In the genomic region with DNA sequence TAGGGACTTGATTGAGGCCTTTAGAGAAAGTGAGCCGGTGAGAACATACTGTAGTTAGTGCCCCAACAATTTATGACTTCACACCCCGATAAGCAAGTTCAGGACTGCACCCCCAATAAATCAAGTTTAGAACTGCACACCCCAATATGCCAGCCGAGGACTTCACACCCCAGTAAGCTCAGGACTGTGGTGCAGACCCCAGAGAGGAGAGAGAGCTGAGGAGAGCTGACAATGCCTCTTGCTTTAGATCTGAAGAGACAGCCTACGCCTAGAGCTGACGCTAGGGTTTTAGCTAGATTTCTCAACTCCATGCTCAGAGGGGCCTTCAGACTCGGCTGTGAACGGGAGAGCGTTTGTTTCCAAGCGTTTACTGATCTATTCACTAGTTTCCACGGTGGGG, we compare ENCODE assay signal across 21 mouse cellular contexts. TPM values are rescaled to one million over a fixed set of nuclear protein-coding genes. Genes with fewer than 3 reads are reported as not detected.
DNase-seq lines count a peak whose midpoint lies in the region; ATAC-seq and TF ChIP-seq lines count a peak whose summit lies in the region.
"Had no signal": no experiment of that assay in that cellular context is flagged by ENCODE, and none has a peak within 500 bp of the region (broad histone marks: within the 10 kb centered on the region; RNA-seq: fewer than 3 reads in every experiment).

No protein-coding gene starts in this region.

- H3K27me3 ChIP-seq in kidney, adult 2 months (replicated peaks; ENCODE audit: control insufficient read depth, insufficient read depth, low read length) = no peaks in the 10 kb centered on the region; the same call in 1 of the 2 replicates
- H3K27me3 ChIP-seq in kidney, postnatal 0 days (ENCODE audit: insufficient read depth, low read length) = no peaks in the 10 kb centered on the region
- H3K27me3 ChIP-seq in stomach, embryonic 15.5 days (replicated peaks) = no peaks in the 10 kb centered on the region
- H3K27me3 ChIP-seq: CH12.LX; embryonic facial prominence, embryonic 12.5 days; forebrain, embryonic 15.5 days had no signal

- peak overlapping the region; percentile 98 for H3K27ac ChIP-seq in kidney, adult 2 months (ENCODE audit: insufficient read depth, low read depth, low read length)
- H3K27ac ChIP-seq in kidney, postnatal 0 days = peak overlapping the region; percentile 70; the same call in 1 of the 2 replicates
- peak overlapping the region; percentile 31; the same call in 1 of the 2 replicates for H3K27ac ChIP-seq in stomach, embryonic 15.5 days
- H3K27ac ChIP-seq: embryonic facial prominence, embryonic 12.5 days; forebrain, embryonic 15.5 days; heart, embryonic 13.5 days had no signal

- peaks cover 3% of the 10 kb centered on the region; the same call in 1 of the 2 replicates for H3K4me1 ChIP-seq in kidney, adult 2 months (ENCODE audit: control insufficient read depth, insufficient read depth, low read length)
- H3K4me1 ChIP-seq in kidney, postnatal 0 days (replicated peaks; ENCODE audit: insufficient read depth, low read length) = no peaks in the 10 kb centered on the region; the same call in 1 of the 2 replicates
- H3K4me1 ChIP-seq in stomach, embryonic 15.5 days = no peaks in the 10 kb centered on the region
- H3K4me1 ChIP-seq: embryonic facial prominence, embryonic 12.5 days; forebrain, embryonic 15.5 days; heart, embryonic 13.5 days had no signal

- DNase-seq in kidney, adult 2 months = no peak
- DNase-seq in kidney, postnatal 36 days = no peak
- peak; percentile 72 for DNase-seq in kidney, postnatal 0 days (ENCODE audit: low spot score)
- DNase-seq in kidney, adult 11 months = no peak
- no peak for DNase-seq in left cerebral cortex, postnatal 14 days (ENCODE audit: low spot score in 2 of 2)
- no peak for DNase-seq in ovary, postnatal 10 days (ENCODE audit: low spot score)
- DNase-seq: adrenal gland, postnatal 14 days; cerebellum, adult 11-12 months; cerebellum, adult 9-10 months; cerebellum, postnatal 25 days; gastrocnemius, postnatal 36 days; heart, adult 11 months; heart, postnatal 36 days had no signal

- no peak overlapping the region for H3K4me3 ChIP-seq in kidney, adult 2 months (ENCODE audit: insufficient read depth, low read depth, low read length)
- H3K4me3 ChIP-seq in kidney, postnatal 0 days (replicated peaks; ENCODE audit: low read depth, low read length) = no peak overlapping the region
- H3K4me3 ChIP-seq in stomach, embryonic 15.5 days (replicated peaks) = no peak overlapping the region
- H3K4me3 ChIP-seq: embryonic facial prominence, embryonic 12.5 days; forebrain, embryonic 15.5 days; heart, embryonic 13.5 days had no signal

- 37% methylated on average over 10 of the region's 10 CpGs for WGBS in kidney, adult 2 months
- WGBS in kidney, postnatal 0 days = 39% methylated on average over 10 of the region's 10 CpGs
- WGBS in stomach, embryonic 15.5 days = 64% methylated on average over 10 of the region's 10 CpGs

- H3K36me3 ChIP-seq in kidney, adult 2 months (ENCODE audit: control insufficient read depth, insufficient read depth, low read length) = no peaks in the 10 kb centered on the region
- no peaks in the 10 kb centered on the region for H3K36me3 ChIP-seq in kidney, postnatal 0 days (ENCODE audit: insufficient read depth, low read length)
- H3K36me3 ChIP-seq in stomach, embryonic 15.5 days = no peaks in the 10 kb centered on the region
- H3K36me3 ChIP-seq: embryonic facial prominence, embryonic 12.5 days; forebrain, embryonic 15.5 days; heart, embryonic 13.5 days had no signal

- ATAC-seq in kidney, postnatal 0 days (replicated peaks; ENCODE audit: low FRiP score, low read depth) = peak; percentile 67
- no peak for ATAC-seq in stomach, embryonic 15.5 days (ENCODE audit: insufficient read depth, low FRiP score, low read depth)
- ATAC-seq: activated CD4-positive, CD25-positive, alpha-beta regulatory T cell, adult 4 months; forebrain, embryonic 15.5 days; Patski had no signal

- no peak overlapping the region for H3K4me2 ChIP-seq in kidney, postnatal 0 days (ENCODE audit: low read length)
- no peak overlapping the region for H3K4me2 ChIP-seq in stomach, embryonic 15.5 days
- H3K4me2 ChIP-seq: embryonic facial prominence, embryonic 12.5 days; forebrain, embryonic 15.5 days; heart, embryonic 13.5 days had no signal

- TF ChIP-seq POLR2A in kidney, adult 2 months (IDR thresholded peaks at IDR 0.05; ENCODE audit: low read depth, low read length) = no peak

- TF ChIP-seq CTCF in kidney, adult 2 months (conservative IDR thresholded peaks at IDR 0.05; ENCODE audit: insufficient read depth, insufficient read length, low read depth, low read length) = no peak
- no peak for TF ChIP-seq CTCF in kidney, postnatal 0 days (IDR thresholded peaks at IDR 0.05; ENCODE audit: low read depth)

- no peak overlapping the region for H3K9ac ChIP-seq in kidney, postnatal 0 days (ENCODE audit: low read depth, low read length)
- no peak overlapping the region for H3K9ac ChIP-seq in stomach, embryonic 15.5 days
- H3K9ac ChIP-seq: embryonic facial prominence, embryonic 12.5 days; forebrain, embryonic 15.5 days; heart, embryonic 13.5 days had no signal

- no peaks in the 10 kb centered on the region for H3K9me3 ChIP-seq in kidney, postnatal 0 days (replicated peaks; ENCODE audit: low read length)
- H3K9me3 ChIP-seq in stomach, embryonic 15.5 days = no peaks in the 10 kb centered on the region
- H3K9me3 ChIP-seq: embryonic facial prominence, embryonic 12.5 days; forebrain, embryonic 15.5 days; heart, embryonic 13.5 days had no signal

- intact Hi-C loops in left cerebral cortex, postnatal 14 days (cut with DNase I) = loop anchor here (5.0 kb wide), 1 partner anchor 97 kb away; no protein-coding TSS in a partner anchor

RNA-seq across cellular contexts. Expression of a gene that starts 32.7 kb away (rescaled TPM):
- 4.6 and 5.4 TPM in 2 replicates for polyA plus RNA-seq in kidney, adult 2 months (2012; rRNA removed)
- 1.5 and 2.0 TPM in 2 replicates for polyA plus RNA-seq in kidney, postnatal 0 days (2015; fragmentation: Nextera tagmentation; extraction: Ambion mirVana)
- 0.83 and 0.90 TPM in 2 replicates for polyA plus RNA-seq in stomach, embryonic 15.5 days (2015; fragmentation: Nextera tagmentation; extraction: Ambion mirVana)
- under 1 TPM; 0.13 to 0.46 TPM for total RNA-seq in left cerebral cortex, postnatal 14 days (2021)
- polyA plus RNA-seq: heart, postnatal 0 days; Patski had no signal

RNA-seq across cellular contexts. Expression of a gene that starts 42.1 kb away (rescaled TPM):
- polyA plus RNA-seq in kidney, adult 2 months (2012; rRNA removed) = 104 and 129 TPM in 2 replicates
- polyA plus RNA-seq in kidney, postnatal 0 days (2015; fragmentation: Nextera tagmentation; extraction: Ambion mirVana) = 20.8 and 21.9 TPM in 2 replicates
- polyA plus RNA-seq in stomach, embryonic 15.5 days (2015; fragmentation: Nextera tagmentation; extraction: Ambion mirVana) = 18.3 and 18.9 TPM in 2 replicates
- 10 to 100 TPM; 67.4 to 68.7 TPM for total RNA-seq in left cerebral cortex, postnatal 14 days (2021)

Comparison
In these comparisons a context has a peak if more than half of its experiments do, and no peak if none do; other contexts are left out.
1. H3K27ac ChIP-seq: peak in every context shown above with its lines; median percentile 98 in kidney, adult 2 months; 70 in kidney, postnatal 0 days; 31 in stomach, embryonic 15.5 days.